Mouse (Mus musculus) adrenal gland, postnatal 10 days (tissue): ENCODE results near the gene Map3k21. TPM values are rescaled to one million over a fixed set of nuclear protein-coding genes. Genes with fewer than 3 reads are reported as not detected.

Source experiments
- DNase-seq: peaks from one replicate; pipeline ENCODE4 v3.0.0; 2021; ENCODE audit warnings: mixed read lengths
- total RNA-seq, 2 experiments: library from RNA; stranded (reverse); gene quantifications; 2 replicates each; pipeline ENCODE4 v1.2.3; 2021

Map3k21 gene
- total RNA-seq, 2 experiments from 2014 or later, result 1.1 TPM

- no peak for DNase-seq
These were observed 6.8 kb downstream of the Map3k21 start for GRCm38 (mm10) chr8:125917013-125917412.

GRCm38 (mm10) chr8:125918719-125919118 is 8.5 kb downstream of the Map3k21 start:
- DNase-seq, result no peak

- no peak for DNase-seq
These were observed 9.3 kb downstream of the Map3k21 start for GRCm38 (mm10) chr8:125919560-125919959.

GRCm38 (mm10) chr8:125920281-125920680 is 10.0 kb downstream of the Map3k21 start:
- no peak for DNase-seq

GRCm38 (mm10) chr8:125920761-125921160 is 10.5 kb downstream of the Map3k21 start:
- DNase-seq, result no peak

GRCm38 (mm10) chr8:125922333-125922732 is 12.1 kb downstream of the Map3k21 start:
- DNase-seq, result no peak

GRCm38 (mm10) chr8:125926636-125927035 is 16.4 kb downstream of the Map3k21 start:
- DNase-seq, result no peak

GRCm38 (mm10) chr8:125930276-125931046 is 20.2 kb downstream of the Map3k21 start:
- no peak for DNase-seq

GRCm38 (mm10) chr8:125931822-125932221 is 21.6 kb downstream of the Map3k21 start:
- DNase-seq, result no peak

GRCm38 (mm10) chr8:125935649-125936048 is 25.4 kb downstream of the Map3k21 start:
- DNase-seq, result peak; percentile 70

- no peak for DNase-seq
These were observed 34.3 kb downstream of the Map3k21 start for GRCm38 (mm10) chr8:125944511-125944910.

- no peak for DNase-seq
These were observed 38.6 kb downstream of the Map3k21 start for GRCm38 (mm10) chr8:125948696-125949308.

- DNase-seq, result peak; percentile 84
These were observed 40.0 kb downstream of the Map3k21 start for GRCm38 (mm10) chr8:125950007-125950940.

- DNase-seq, result peak; percentile 68
These were observed 45.4 kb downstream of the Map3k21 start for GRCm38 (mm10) chr8:125955671-125956070.

GRCm38 (mm10) chr8:125956796-125957195 is 46.5 kb downstream of the Map3k21 start:
- no peak for DNase-seq

GRCm38 (mm10) chr8:125957226-125957993 is 47.2 kb downstream of the Map3k21 start:
- DNase-seq, result no peak

GRCm38 (mm10) chr8:125957994-125958368 is 47.7 kb downstream of the Map3k21 start:
- DNase-seq, result no peak

- DNase-seq, result no peak
These were observed 49.1 kb downstream of the Map3k21 start for GRCm38 (mm10) chr8:125959363-125959771.

GRCm38 (mm10) chr8:125960037-125960436 is 49.8 kb downstream of the Map3k21 start:
- DNase-seq, result no peak

GRCm38 (mm10) chr8:125961790-125962189 is 51.5 kb downstream of the Map3k21 start:
- DNase-seq, result no peak

GRCm38 (mm10) chr8:125963807-125964211 is 53.6 kb downstream of the Map3k21 start:
- no peak for DNase-seq

GRCm38 (mm10) chr8:125971336-125971735 is 61.1 kb downstream of the Map3k21 start:
- DNase-seq, result no peak
